Mouse (Mus musculus): ENCODE data around the gene Acoxl. TPM values are rescaled to one million over a fixed set of nuclear protein-coding genes. Genes with fewer than 3 reads are reported as not detected.

Acoxl gene
- polyA plus RNA-seq, 1 experiment, result not detected

- TF ChIP-seq POLR2A (IDR thresholded peaks at IDR 0.05; ENCODE audit: borderline replicate concordance, control insufficient read depth, low read depth, low read length) (no peak), CTCF (IDR thresholded peaks at IDR 0.05; ENCODE audit: control insufficient read depth, insufficient read depth, low read length) (no peak)
- WGBS, result 10% methylated on average over 15 of the region's 15 CpGs
- no peak overlapping the region for H3K4me3 ChIP-seq (replicated peaks; ENCODE audit: control insufficient read depth, low read depth, low read length)
- H3K4me1 ChIP-seq (ENCODE audit: control insufficient read depth, insufficient read depth, low read length), result peaks cover 2% of the 10 kb centered on the region
- H3K27ac ChIP-seq (ENCODE audit: control insufficient read depth, insufficient read depth, low read depth, low read length, poor library complexity), result no peak overlapping the region
These were observed 286.0 kb downstream of the Acoxl start for GRCm38 (mm10) chr2:128124693-128125092.

GRCm38 (mm10) chr2:128125635-128126470, 287.2 kb downstream of the Acoxl start, which contains the start of gene Bcl2l11:
Gene Bcl2l11, plus strand, starts transcription at chr2:128126038.
- Histone ChIP-seq H3K4me3 (replicated peaks; ENCODE audit: control insufficient read depth, low read depth, low read length) (peak within 1 kb of the TSS; percentile 95), H3K4me1 (ENCODE audit: control insufficient read depth, insufficient read depth, low read length) (peaks cover 2% of the 10 kb centered on the region), H3K27ac (ENCODE audit: control insufficient read depth, insufficient read depth, low read depth, low read length, poor library complexity) (peak within 1 kb of the TSS; percentile 78)
- WGBS, result under 1% methylated on average over 76 of the region's 76 CpGs
- TF ChIP-seq CTCF (IDR thresholded peaks at IDR 0.05; ENCODE audit: control insufficient read depth, insufficient read depth, low read length), result peak; percentile 49; the same call in 1 of the 2 replicates
- peak; percentile 98 for TF ChIP-seq POLR2A (IDR thresholded peaks at IDR 0.05; ENCODE audit: borderline replicate concordance, control insufficient read depth, low read depth, low read length)

GRCm38 (mm10) chr2:128126591-128127051, 287.9 kb downstream of the Acoxl start:
- Histone ChIP-seq H3K4me1 (ENCODE audit: control insufficient read depth, insufficient read depth, low read length) (peaks cover 2% of the 10 kb centered on the region), H3K27ac (ENCODE audit: control insufficient read depth, insufficient read depth, low read depth, low read length, poor library complexity) (peak overlapping the region; percentile 78), H3K4me3 (replicated peaks; ENCODE audit: control insufficient read depth, low read depth, low read length) (peak overlapping the region; percentile 95)
- WGBS, result under 1% methylated on average over 35 of the region's 35 CpGs
- TF ChIP-seq POLR2A (IDR thresholded peaks at IDR 0.05; ENCODE audit: borderline replicate concordance, control insufficient read depth, low read depth, low read length) (no peak), CTCF (IDR thresholded peaks at IDR 0.05; ENCODE audit: control insufficient read depth, insufficient read depth, low read length) (no peak)

GRCm38 (mm10) chr2:128127121-128127671, 288.5 kb downstream of the Acoxl start:
- WGBS, result 1% methylated on average over 67 of the region's 67 CpGs
- TF ChIP-seq CTCF (IDR thresholded peaks at IDR 0.05; ENCODE audit: control insufficient read depth, insufficient read depth, low read length) (no peak), POLR2A (IDR thresholded peaks at IDR 0.05; ENCODE audit: borderline replicate concordance, control insufficient read depth, low read depth, low read length) (peak; percentile 75; the same call in 1 of the 2 replicates)
- H3K4me1 ChIP-seq (ENCODE audit: control insufficient read depth, insufficient read depth, low read length), result peaks cover 2% of the 10 kb centered on the region
- H3K27ac ChIP-seq (ENCODE audit: control insufficient read depth, insufficient read depth, low read depth, low read length, poor library complexity), result peak overlapping the region; percentile 71
- peak overlapping the region; percentile 95 for H3K4me3 ChIP-seq (replicated peaks; ENCODE audit: control insufficient read depth, low read depth, low read length)

GRCm38 (mm10) chr2:128127691-128128292, 289.1 kb downstream of the Acoxl start:
- TF ChIP-seq CTCF (IDR thresholded peaks at IDR 0.05; ENCODE audit: control insufficient read depth, insufficient read depth, low read length), result no peak
- H3K4me3 ChIP-seq (replicated peaks; ENCODE audit: control insufficient read depth, low read depth, low read length), result peak overlapping the region; percentile 77
- peaks cover 2% of the 10 kb centered on the region for H3K4me1 ChIP-seq (ENCODE audit: control insufficient read depth, insufficient read depth, low read length)
- peak overlapping the region; percentile 70 for H3K27ac ChIP-seq (ENCODE audit: control insufficient read depth, insufficient read depth, low read depth, low read length, poor library complexity)
- under 1% methylated on average over 48 of the region's 48 CpGs for WGBS

GRCm38 (mm10) chr2:128128532-128128931, 289.9 kb downstream of the Acoxl start:
- 88% methylated on average over 10 of the region's 10 CpGs for WGBS
- peaks cover 2% of the 10 kb centered on the region for H3K4me1 ChIP-seq (ENCODE audit: control insufficient read depth, insufficient read depth, low read length)
- TF ChIP-seq CTCF (IDR thresholded peaks at IDR 0.05; ENCODE audit: control insufficient read depth, insufficient read depth, low read length) (no peak), POLR2A (IDR thresholded peaks at IDR 0.05; ENCODE audit: borderline replicate concordance, control insufficient read depth, low read depth, low read length) (no peak)
- no peak overlapping the region for H3K4me3 ChIP-seq (replicated peaks; ENCODE audit: control insufficient read depth, low read depth, low read length)
- no peak overlapping the region for H3K27ac ChIP-seq (ENCODE audit: control insufficient read depth, insufficient read depth, low read depth, low read length, poor library complexity)

GRCm38 (mm10) chr2:128131503-128131902, 292.8 kb downstream of the Acoxl start:
- Histone ChIP-seq H3K27ac (ENCODE audit: control insufficient read depth, insufficient read depth, low read depth, low read length, poor library complexity) (no peak overlapping the region), H3K4me1 (ENCODE audit: control insufficient read depth, insufficient read depth, low read length) (no peaks in the 10 kb centered on the region; the same call in 1 of the 2 replicates), H3K4me3 (replicated peaks; ENCODE audit: control insufficient read depth, low read depth, low read length) (no peak overlapping the region)
- 90% methylated on average over 11 of the region's 11 CpGs for WGBS
- TF ChIP-seq POLR2A (IDR thresholded peaks at IDR 0.05; ENCODE audit: borderline replicate concordance, control insufficient read depth, low read depth, low read length), result no peak
- TF ChIP-seq CTCF (IDR thresholded peaks at IDR 0.05; ENCODE audit: control insufficient read depth, insufficient read depth, low read length), result no peak

GRCm38 (mm10) chr2:128132635-128133034, 294.0 kb downstream of the Acoxl start:
- Histone ChIP-seq H3K4me1 (ENCODE audit: control insufficient read depth, insufficient read depth, low read length) (no peaks in the 10 kb centered on the region; the same call in 1 of the 2 replicates), H3K27ac (ENCODE audit: control insufficient read depth, insufficient read depth, low read depth, low read length, poor library complexity) (no peak overlapping the region), H3K4me3 (replicated peaks; ENCODE audit: control insufficient read depth, low read depth, low read length) (no peak overlapping the region)
- WGBS, result 69% methylated on average over 5 of the region's 5 CpGs
- TF ChIP-seq CTCF (IDR thresholded peaks at IDR 0.05; ENCODE audit: control insufficient read depth, insufficient read depth, low read length), result no peak
- TF ChIP-seq POLR2A (IDR thresholded peaks at IDR 0.05; ENCODE audit: borderline replicate concordance, control insufficient read depth, low read depth, low read length), result no peak
